Mouse (Mus musculus): ENCODE results near the gene Ccdc96. TPM values are rescaled to one million over a fixed set of nuclear protein-coding genes. Genes with fewer than 3 reads are reported as not detected.

The Ccdc96 gene
- total RNA-seq, 2 experiments from 2014 or later = 0.15 to 0.36 TPM

DNA sequence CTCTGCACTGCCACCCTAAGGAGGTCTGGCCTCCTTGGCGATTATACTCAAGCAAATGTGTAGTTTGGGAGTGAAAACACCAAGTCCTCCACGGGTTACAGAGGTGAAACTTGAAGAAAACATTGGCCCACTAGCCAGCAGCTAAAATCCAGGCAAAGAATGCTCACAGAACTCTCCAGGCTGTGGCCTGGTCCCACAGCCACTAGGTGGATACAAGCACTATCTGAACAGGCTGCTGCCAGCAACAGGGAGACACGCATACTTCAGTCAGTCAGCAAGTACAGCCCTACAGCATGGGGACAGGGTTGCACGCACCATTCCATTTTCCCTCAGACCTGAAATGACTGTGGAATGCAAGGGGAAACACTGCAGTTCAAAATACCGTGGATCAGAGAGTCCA lies 41.9 kb downstream of the Ccdc96 start:
- peak; percentile 38 for DNase-seq

DNA sequence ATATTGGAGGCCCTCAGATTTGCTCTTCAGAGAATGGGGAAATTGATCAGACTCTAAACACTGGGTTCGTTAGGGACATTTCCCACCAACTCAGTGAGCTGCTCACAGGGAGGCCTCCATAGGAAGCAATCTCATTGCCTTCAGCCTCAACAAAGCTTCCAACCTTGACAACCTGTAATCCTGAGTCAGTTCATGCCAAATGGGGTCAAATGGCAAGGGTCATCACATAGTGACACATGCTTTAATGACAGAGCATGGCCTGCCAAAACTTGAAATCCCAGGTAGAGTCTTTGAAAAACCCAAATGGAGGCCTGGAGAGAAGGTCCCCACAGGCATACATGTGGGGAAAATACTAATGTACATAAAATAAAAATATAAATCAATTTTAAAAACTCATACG lies 42.5 kb downstream of the Ccdc96 start:
- DNase-seq = no peak

- no peak for DNase-seq
Measured at GRCm38 (mm10) chr5:36529698-36530097, 45.3 kb downstream of the Ccdc96 start.

GRCm38 (mm10) chr5:36530129-36530751 lies 45.9 kb downstream of the Ccdc96 start:
- peak; percentile 98 for DNase-seq

GRCm38 (mm10) chr5:36534455-36535030 lies 50.2 kb downstream of the Ccdc96 start:
- DNase-seq = no peak

DNA sequence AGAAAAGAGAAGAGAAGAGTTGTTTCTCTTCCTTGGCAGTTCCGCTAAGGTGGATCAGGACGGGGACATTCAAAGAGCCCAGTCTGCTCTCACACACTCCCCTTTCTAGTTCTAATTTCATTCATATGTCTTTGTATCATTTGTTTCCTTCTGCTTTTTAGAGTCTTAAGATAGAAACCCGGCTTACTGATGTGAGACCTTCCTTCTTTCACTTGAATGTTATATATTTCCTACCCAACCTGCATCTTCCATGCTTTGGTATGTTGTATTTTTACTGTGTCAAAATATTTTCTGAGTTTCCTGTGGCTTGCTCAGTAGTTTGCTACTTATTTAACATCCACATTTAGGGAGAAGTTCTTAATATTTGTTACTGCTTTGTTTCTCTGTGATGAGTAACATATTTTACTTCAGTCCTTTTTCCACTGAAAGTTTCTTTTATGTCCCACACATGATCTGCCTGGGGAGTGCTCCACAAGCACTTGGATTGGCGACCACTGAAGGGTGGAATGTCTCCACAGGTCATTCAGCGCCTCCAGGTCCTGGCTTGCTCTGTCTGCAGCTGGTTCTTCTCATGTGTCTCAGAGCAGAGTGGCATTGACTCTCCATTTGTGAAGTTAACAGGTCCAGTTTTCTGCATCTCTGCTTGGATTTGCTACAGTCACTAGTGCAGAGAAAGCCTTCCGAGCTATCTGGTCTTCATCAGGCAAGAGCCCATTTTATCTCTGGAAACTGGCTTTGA lies 51.2 kb downstream of the Ccdc96 start:
- no peak for DNase-seq

GRCm38 (mm10) chr5:36536424-36536823 lies 52.0 kb downstream of the Ccdc96 start:
- DNase-seq = no peak

Other genes starting within 250 kb of the Ccdc96 start
- gene Sorcs2, start 86.4 kb upstream of the Ccdc96 start, total RNA-seq (2021) = 10 to 100 TPM; 11.4 to 14.6 TPM
- 100 to 1,000 TPM; 101 to 103 TPM for gene Grpel1, start 19.6 kb upstream of the Ccdc96 start, total RNA-seq (2021)
- 10 to 100 TPM; 32.6 to 34.8 TPM for gene Tada2b, start 303 bp upstream of the Ccdc96 start, total RNA-seq (2021)
- 10 to 100 TPM; 32.3 to 32.4 TPM for gene Tbc1d14, start 108.7 kb downstream of the Ccdc96 start, total RNA-seq (2021)
- gene D5Ertd579e, start 211.4 kb downstream of the Ccdc96 start, total RNA-seq (2021) = 10 to 100 TPM; 49.6 to 64.1 TPM